Mouse (Mus musculus) brain, embryonic 14.5 days (tissue): Measurements from ENCODE around the gene Srrd.

Experiments used
- CTCF ChIP-seq: fragments of 200-500 bp; IDR thresholded peaks from 2 replicates; pipeline ENCODE4 v1.5.1; 2012; ENCODE audit warnings: inconsistent platforms, mild to moderate bottlenecking, moderate library complexity, borderline replicate concordance; ENCODE audit not compliant: insufficient read depth, insufficient read length; ENCODE audit errors: extremely low read depth
- POLR2A ChIP-seq: fragments of 200-500 bp; IDR thresholded peaks from 2 replicates; pipeline ENCODE4 v1.6.1; 2012; ENCODE audit warnings: mild to moderate bottlenecking, inconsistent platforms, borderline replicate concordance; ENCODE audit not compliant: poor library complexity, insufficient read depth, insufficient read length, severe bottlenecking; ENCODE audit errors: extremely low read depth

DNA sequence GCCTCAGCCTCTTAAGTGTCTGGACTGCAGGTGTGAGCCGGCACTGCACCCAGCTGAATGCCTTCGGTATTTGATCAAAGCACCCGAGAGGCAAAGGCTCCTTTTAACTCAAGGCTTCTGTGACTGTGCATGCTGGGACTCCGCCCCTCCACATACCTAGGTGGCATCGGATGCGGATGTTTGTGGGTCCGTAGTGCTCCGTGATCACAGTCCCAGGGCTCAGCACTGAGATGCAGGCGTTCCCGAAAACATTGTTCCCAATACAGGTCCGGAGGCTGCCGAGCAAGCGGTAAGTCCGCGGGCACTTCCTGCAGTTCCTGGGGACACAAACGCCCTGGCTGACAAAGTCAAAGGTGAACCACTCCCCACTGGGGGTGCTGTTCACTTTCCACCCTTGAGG, 48.2 kb upstream of the Srrd start:
- no peak for TF ChIP-seq CTCF
- TF ChIP-seq POLR2A = no peak
